In the genomic region with DNA sequence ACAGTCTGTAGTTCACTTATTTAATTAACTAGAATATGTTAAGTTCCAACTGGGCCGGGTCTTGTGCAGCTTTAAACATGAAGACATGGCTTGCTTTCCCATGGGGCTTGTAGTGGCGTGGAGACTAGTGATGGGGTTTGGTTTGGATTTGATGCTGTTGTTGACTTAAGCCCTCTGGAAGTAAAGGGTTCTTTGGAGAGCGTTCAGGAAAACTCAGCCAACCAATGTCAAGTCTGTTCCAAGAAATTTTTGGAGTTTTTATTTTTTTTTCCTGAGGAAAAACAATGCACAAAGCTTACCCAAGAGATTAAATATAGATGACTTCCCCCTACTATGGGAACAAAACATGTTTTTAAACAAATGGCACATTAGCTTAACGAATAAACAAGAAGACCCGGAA, we compare ENCODE assay signal across 12 mouse cellular contexts.
DNase-seq lines count a peak whose midpoint lies in the region; ATAC-seq and TF ChIP-seq lines count a peak whose summit lies in the region.
"Had no signal": no experiment of that assay in that cellular context is flagged by ENCODE, and none has a peak within 500 bp of the region (broad histone marks: within the 10 kb centered on the region; RNA-seq: fewer than 3 reads in every experiment).

No protein-coding gene starts in this region.

- no peak overlapping the region for H3K4me2 ChIP-seq in heart, embryonic 16.5 days (ENCODE audit: low read depth, low read length)
- H3K4me2 ChIP-seq: embryonic facial prominence, embryonic 13.5 days; hindbrain, embryonic 14.5 days; limb, embryonic 13.5 days had no signal

- DNase-seq in left cerebral cortex, adult 2 months (ENCODE audit: extremely low spot score in 1 of 2, low spot score in 2 of 2): no peak
- DNase-seq in left cerebral cortex, adult 18-20 months (ENCODE audit: low spot score in 2 of 2): no peak
- peak; percentile 67 for DNase-seq in fibroblast of lung, adult 2 months (ENCODE audit: low read depth)
- peak; percentile 51 for DNase-seq in lung, postnatal 10 days
- no peak for DNase-seq in adrenal gland, adult 8-10 months
- DNase-seq in urinary bladder, postnatal 10 days (ENCODE audit: low spot score): no peak
- DNase-seq: cerebellum, postnatal 14 days had no signal

- 0 out of 2 replicates have a peak overlapping the region, but pooled peaks have one; percentile 36 for H3K27ac ChIP-seq in left cerebral cortex, adult 2 months
- H3K27ac ChIP-seq in heart, embryonic 16.5 days (ENCODE audit: low read length): peak overlapping the region; percentile 52
- H3K27ac ChIP-seq: embryonic facial prominence, embryonic 13.5 days; hindbrain, embryonic 14.5 days; limb, embryonic 13.5 days had no signal

- H3K4me3 ChIP-seq in left cerebral cortex, adult 2 months: no peak overlapping the region
- H3K4me3 ChIP-seq in heart, embryonic 16.5 days (ENCODE audit: low read length): no peak overlapping the region
- H3K4me3 ChIP-seq: embryonic facial prominence, embryonic 13.5 days; limb, embryonic 13.5 days had no signal

- 0 out of 2 replicates have a peak, but pooled peaks have one; percentile 59 for ATAC-seq in heart, embryonic 16.5 days (replicated peaks; ENCODE audit: extremely low read depth, insufficient read depth, low FRiP score)
- ATAC-seq: activated CD4-positive, CD25-positive, alpha-beta regulatory T cell, adult 4 months had no signal

- peaks cover 4% of the 10 kb centered on the region for H3K4me1 ChIP-seq in heart, embryonic 16.5 days (ENCODE audit: control insufficient read depth, insufficient read depth, low read length)

- TF ChIP-seq CTCF in left cerebral cortex, adult 2 months (IDR thresholded peaks at IDR 0.05): no peak

- no peak overlapping the region for H3K9ac ChIP-seq in heart, embryonic 16.5 days (ENCODE audit: low read length)
- H3K9ac ChIP-seq: embryonic facial prominence, embryonic 13.5 days; hindbrain, embryonic 14.5 days; limb, embryonic 13.5 days had no signal

- intact Hi-C loops in left cerebral cortex, adult 2 months (cut with DNase I): no loop called here

- WGBS in heart, embryonic 16.5 days: 68% methylated on average over 5 of the region's 5 CpGs

- H3K36me3 ChIP-seq in heart, embryonic 16.5 days (ENCODE audit: control insufficient read depth, insufficient read depth): no peaks in the 10 kb centered on the region
- H3K36me3 ChIP-seq: embryonic facial prominence, embryonic 13.5 days; limb, embryonic 13.5 days had no signal

- no peaks in the 10 kb centered on the region for H3K9me3 ChIP-seq in heart, embryonic 16.5 days (replicated peaks; ENCODE audit: control insufficient read depth, low read length)
- H3K9me3 ChIP-seq: embryonic facial prominence, embryonic 13.5 days; limb, embryonic 13.5 days had no signal

- no peaks in the 10 kb centered on the region for H3K27me3 ChIP-seq in heart, embryonic 16.5 days (ENCODE audit: control insufficient read depth, insufficient read depth, low read length)
- H3K27me3 ChIP-seq: embryonic facial prominence, embryonic 13.5 days; limb, embryonic 13.5 days had no signal

Comparison
In these comparisons a context has a peak if more than half of its experiments do, and no peak if none do; other contexts are left out.
1. DNase-seq: peak in fibroblast of lung, adult 2 months (single experiment) and lung, postnatal 10 days (single experiment); none in left cerebral cortex, adult 2 months (0 of 2), left cerebral cortex, adult 18-20 months (0 of 2), adrenal gland, adult 8-10 months (single experiment) and urinary bladder, postnatal 10 days (single experiment).